Mouse (Mus musculus) heart, embryonic 15.5 days (tissue): ENCODE results near the gene Ppm1n. TPM values are rescaled to one million over a fixed set of nuclear protein-coding genes. Genes with fewer than 3 reads are reported as not detected.

ENCODE experiments used
- ATAC-seq: fragments of 200-750 bp; cut with Nextera tagmentation; replicated peaks from 2 replicates; pipeline ENCODE4 v1.8.0; 2017; ENCODE audit warnings: low read depth, moderate TSS enrichment; ENCODE audit not compliant: insufficient number of reproducible peaks, insufficient read depth, low FRiP score
- H3K27ac ChIP-seq: fragments of 300-500 bp; sonication (generic); 2 replicates; pipeline ENCODE4 v1.5.1; 2015; ENCODE audit warnings: mild to moderate bottlenecking, inconsistent platforms
- H3K27me3 ChIP-seq: fragments of 300-500 bp; sonication (generic); 2 replicates; pipeline ENCODE4 v1.6.1; 2015; ENCODE audit warnings: inconsistent platforms
- H3K36me3 ChIP-seq: fragments of 300-500 bp; sonication (generic); 2 replicates; pipeline ENCODE4 v1.6.1; 2015; ENCODE audit warnings: mild to moderate bottlenecking, inconsistent platforms
- H3K4me1 ChIP-seq: fragments of 300-500 bp; sonication (generic); replicated peaks from 2 replicates; pipeline ENCODE4 v1.6.1; 2015; ENCODE audit warnings: inconsistent platforms
- H3K4me2 ChIP-seq: fragments of 300-500 bp; sonication (generic); 2 replicates; pipeline ENCODE4 v1.6.1; 2015; ENCODE audit warnings: inconsistent platforms, mild to moderate bottlenecking, moderate library complexity
- H3K4me3 ChIP-seq: fragments of 300-500 bp; sonication (generic); 2 replicates; pipeline ENCODE4 v1.5.1; 2015; ENCODE audit warnings: mild to moderate bottlenecking, inconsistent platforms
- H3K9ac ChIP-seq: fragments of 300-500 bp; sonication (generic); 2 replicates; pipeline ENCODE4 v1.6.1; 2015; ENCODE audit warnings: mild to moderate bottlenecking, inconsistent platforms
- H3K9me3 ChIP-seq: fragments of 300-500 bp; sonication (generic); replicated peaks from 2 replicates; pipeline ENCODE4 v1.6.1; 2016; ENCODE audit warnings: inconsistent platforms
- WGBS: fragments of 180-500 bp; shearing (Covaris S2); methylation state at CpG from one replicate; pipeline ENCODE4 v1.1.7; 2015; ENCODE audit warnings: mixed read lengths; 5-methylcytosine and 5-hydroxymethylcytosine counted together
- polyA plus RNA-seq: library from polyadenylated mRNA; unstranded; fragments of >200 nt; fragmentation: Nextera tagmentation; extraction: Ambion mirVana; gene quantifications from 2 replicates; pipeline ENCODE4 v1.2.1, GENCODE M21; 2015

The Ppm1n gene
- polyA plus RNA-seq, 1 experiment from 2014 or later = 0.16 TPM

GRCm38 (mm10) chr7:19306819-19307738, 27.2 kb upstream of the Ppm1n start:
- Histone ChIP-seq H3K4me2 (peak overlapping the region; percentile 99), H3K36me3 (no peaks in the 10 kb centered on the region), H3K4me1 (peaks cover 41% of the 10 kb centered on the region), H3K27me3 (peaks cover 50% of the 10 kb centered on the region), H3K9ac (no peak overlapping the region), H3K9me3 (no peaks in the 10 kb centered on the region), H3K27ac (no peak overlapping the region), H3K4me3 (no peak overlapping the region; the same call in 1 of the 2 replicates)
- no peak for ATAC-seq
- WGBS = 71% methylated on average over 25 of the region's 25 CpGs

- Histone ChIP-seq H3K9ac (no peak overlapping the region), H3K27ac (no peak overlapping the region), H3K9me3 (no peaks in the 10 kb centered on the region), H3K4me1 (peaks cover 49% of the 10 kb centered on the region), H3K4me2 (no peak overlapping the region), H3K4me3 (no peak overlapping the region), H3K36me3 (no peaks in the 10 kb centered on the region), H3K27me3 (peaks cover 56% of the 10 kb centered on the region)
- WGBS = 50% methylated on average over 16 of the region's 16 CpGs
- no peak for ATAC-seq
Observed at GRCm38 (mm10) chr7:19305796-19306765, 26.2 kb upstream of the Ppm1n start.

DNA sequence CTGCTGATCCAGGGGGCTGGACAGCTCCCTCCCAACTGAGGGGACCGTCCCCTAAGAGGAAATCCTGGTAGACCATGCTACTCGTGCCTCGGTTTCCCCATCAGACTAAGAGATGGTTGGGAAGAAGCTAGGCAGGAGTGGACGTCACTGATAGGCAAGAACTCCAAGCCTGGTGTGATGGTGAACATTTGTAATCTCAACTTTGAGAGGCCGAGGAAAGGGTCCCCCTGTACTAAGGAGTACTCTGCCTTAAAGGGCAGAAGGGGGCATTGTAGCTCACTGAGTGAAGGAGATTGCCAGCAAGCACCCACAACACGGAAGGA, 25.5 kb upstream of the Ppm1n start:
- no peaks in the 10 kb centered on the region for H3K36me3 ChIP-seq
- H3K9me3 ChIP-seq = no peaks in the 10 kb centered on the region
- 13% methylated on average over 6 of the region's 6 CpGs for WGBS
- H3K27ac ChIP-seq = no peak overlapping the region
- ATAC-seq = no peak
- no peak overlapping the region for H3K9ac ChIP-seq
- peaks cover 56% of the 10 kb centered on the region for H3K27me3 ChIP-seq
- peak overlapping the region; percentile 45 for H3K4me3 ChIP-seq
- H3K4me2 ChIP-seq = peak overlapping the region; percentile 64
- H3K4me1 ChIP-seq = peaks cover 47% of the 10 kb centered on the region

DNA sequence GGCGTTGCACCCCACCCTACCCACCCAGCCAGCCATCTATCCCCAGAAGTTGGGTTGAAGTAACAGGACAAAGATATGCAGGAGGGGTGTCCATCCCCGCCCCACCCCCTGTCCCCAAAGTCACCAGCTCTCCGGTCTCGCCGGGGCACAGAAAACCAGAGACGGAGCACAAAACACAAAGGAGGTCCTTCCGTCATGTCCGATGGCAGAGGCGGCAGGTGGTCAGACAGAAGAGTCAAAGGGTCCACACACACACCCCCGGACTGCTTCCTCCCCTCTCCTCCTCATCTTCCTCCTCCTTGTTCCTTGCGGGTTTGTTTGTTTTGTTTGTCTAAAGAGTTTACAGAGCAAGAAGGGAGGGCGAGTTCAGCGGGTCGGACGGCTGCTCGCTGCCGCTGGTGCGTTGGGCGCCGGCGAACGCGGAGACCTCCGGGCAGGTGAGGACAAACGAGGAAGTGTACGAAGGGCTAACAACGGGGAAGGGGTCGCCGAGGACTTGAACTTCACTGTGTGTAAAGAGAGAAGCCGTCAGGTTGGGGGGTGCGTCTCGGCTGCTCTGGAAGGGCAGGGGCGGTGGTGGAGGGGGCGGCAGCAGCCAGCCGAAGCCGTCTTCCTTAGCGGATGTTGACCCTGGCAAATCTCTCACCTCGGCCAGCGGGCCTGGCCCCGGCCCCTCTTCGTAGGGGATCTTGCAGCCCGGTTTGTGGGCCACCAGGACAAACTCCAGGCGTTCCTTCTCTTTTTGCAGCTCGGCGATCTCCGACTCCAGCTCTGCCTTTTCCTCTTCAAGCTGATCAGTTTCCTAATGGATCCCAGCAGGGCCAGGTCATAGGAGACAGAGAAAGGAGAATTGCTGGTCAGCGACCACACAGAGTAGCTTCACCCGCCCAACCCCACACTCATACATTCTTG, 24.9 kb upstream of the Ppm1n start:
- H3K9me3 ChIP-seq = no peaks in the 10 kb centered on the region
- no peaks in the 10 kb centered on the region for H3K36me3 ChIP-seq
- H3K27ac ChIP-seq = no peak overlapping the region
- peaks cover 47% of the 10 kb centered on the region for H3K4me1 ChIP-seq
- peaks cover 56% of the 10 kb centered on the region for H3K27me3 ChIP-seq
- no peak for ATAC-seq
- peak overlapping the region; percentile 30 for H3K9ac ChIP-seq
- H3K4me2 ChIP-seq = peak overlapping the region; percentile 64
- peak overlapping the region; percentile 45 for H3K4me3 ChIP-seq
- 2% methylated on average over 48 of the region's 48 CpGs for WGBS

DNA sequence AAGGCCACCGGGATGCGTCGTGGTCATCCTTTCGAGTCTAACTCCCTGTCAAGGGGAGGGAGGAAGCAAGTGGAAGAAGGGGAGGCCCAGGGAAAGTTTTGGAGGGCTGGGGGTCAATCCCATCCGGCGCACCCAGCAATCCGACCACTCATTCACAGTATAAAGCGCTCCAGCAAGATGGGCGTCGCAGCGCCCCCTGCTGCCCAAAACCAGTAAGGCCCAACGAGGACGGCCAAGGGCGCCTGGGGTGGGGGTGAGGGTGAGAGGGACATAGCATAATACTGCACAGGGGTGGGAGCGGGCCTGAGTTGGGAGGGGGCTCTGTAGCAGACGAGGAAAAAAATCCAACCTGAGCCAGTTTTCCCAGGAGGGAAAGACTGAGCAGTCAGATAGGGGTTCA, 23.9 kb upstream of the Ppm1n start:
- H3K36me3 ChIP-seq = no peaks in the 10 kb centered on the region
- no peaks in the 10 kb centered on the region for H3K9me3 ChIP-seq
- H3K4me3 ChIP-seq = peak overlapping the region; percentile 45
- ATAC-seq = no peak
- H3K27me3 ChIP-seq = peaks cover 56% of the 10 kb centered on the region
- WGBS = 1% methylated on average over 16 of the region's 16 CpGs
- H3K27ac ChIP-seq = no peak overlapping the region
- H3K4me1 ChIP-seq = peaks cover 39% of the 10 kb centered on the region
- peak overlapping the region; percentile 64 for H3K4me2 ChIP-seq
- H3K9ac ChIP-seq = peak overlapping the region; percentile 35; the same call in 1 of the 2 replicates

GRCm38 (mm10) chr7:19303046-19303305, 23.1 kb upstream of the Ppm1n start:
- ATAC-seq = no peak
- H3K36me3 ChIP-seq = no peaks in the 10 kb centered on the region
- H3K4me2 ChIP-seq = no peak overlapping the region
- H3K9ac ChIP-seq = no peak overlapping the region
- H3K4me3 ChIP-seq = no peak overlapping the region
- H3K4me1 ChIP-seq = peaks cover 36% of the 10 kb centered on the region
- no peak overlapping the region for H3K27ac ChIP-seq
- 77% methylated on average over 12 of the region's 12 CpGs for WGBS
- no peaks in the 10 kb centered on the region for H3K9me3 ChIP-seq
- peaks cover 56% of the 10 kb centered on the region for H3K27me3 ChIP-seq

DNA sequence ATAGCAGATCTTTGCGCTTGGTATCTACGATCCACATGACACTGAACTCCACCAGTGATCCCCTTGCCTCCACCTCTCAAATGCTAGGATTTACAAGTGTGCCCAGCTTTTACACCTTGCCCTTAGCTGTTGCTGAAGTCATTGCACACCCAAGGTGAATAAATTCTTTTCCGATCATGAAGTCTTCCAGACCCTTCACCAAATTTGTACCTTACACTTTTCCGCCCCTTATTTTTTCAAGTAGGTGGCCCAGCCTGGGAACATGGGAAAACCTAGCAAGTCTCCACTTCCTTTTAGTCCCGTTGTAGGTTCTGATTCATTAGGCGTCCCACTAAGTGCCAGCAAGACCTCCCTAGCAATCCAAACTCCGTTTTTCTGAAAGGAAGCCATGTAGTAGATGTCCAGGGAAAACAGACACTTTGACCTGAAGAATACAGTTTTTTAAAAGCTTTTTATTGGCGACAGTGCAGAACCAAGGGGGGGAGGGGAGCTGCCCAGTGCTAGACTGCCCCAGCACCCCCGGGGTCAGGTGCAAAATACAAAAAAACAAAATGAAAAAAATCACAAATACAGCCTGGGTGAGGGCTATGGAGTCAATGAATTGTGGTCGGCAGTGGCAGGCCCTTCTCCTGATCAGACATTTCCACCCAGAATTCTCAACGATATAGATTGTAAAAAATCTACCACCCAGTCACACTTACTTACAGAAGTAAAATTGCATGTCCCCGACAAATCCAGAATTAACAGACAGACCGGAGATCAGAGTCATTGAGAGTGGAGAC, 22.6 kb upstream of the Ppm1n start:
- Histone ChIP-seq H3K36me3 (no peaks in the 10 kb centered on the region), H3K27ac (no peak overlapping the region), H3K9me3 (no peaks in the 10 kb centered on the region), H3K4me1 (peaks cover 31% of the 10 kb centered on the region), H3K9ac (peak overlapping the region; percentile 1; the same call in 1 of the 2 replicates), H3K27me3 (peaks cover 56% of the 10 kb centered on the region), H3K4me2 (peak overlapping the region; percentile 53), H3K4me3 (0 out of 2 replicates have a peak overlapping the region, but pooled peaks have one; percentile 55)
- no peak for ATAC-seq
- WGBS = 50% methylated on average over 13 of the region's 13 CpGs

DNA sequence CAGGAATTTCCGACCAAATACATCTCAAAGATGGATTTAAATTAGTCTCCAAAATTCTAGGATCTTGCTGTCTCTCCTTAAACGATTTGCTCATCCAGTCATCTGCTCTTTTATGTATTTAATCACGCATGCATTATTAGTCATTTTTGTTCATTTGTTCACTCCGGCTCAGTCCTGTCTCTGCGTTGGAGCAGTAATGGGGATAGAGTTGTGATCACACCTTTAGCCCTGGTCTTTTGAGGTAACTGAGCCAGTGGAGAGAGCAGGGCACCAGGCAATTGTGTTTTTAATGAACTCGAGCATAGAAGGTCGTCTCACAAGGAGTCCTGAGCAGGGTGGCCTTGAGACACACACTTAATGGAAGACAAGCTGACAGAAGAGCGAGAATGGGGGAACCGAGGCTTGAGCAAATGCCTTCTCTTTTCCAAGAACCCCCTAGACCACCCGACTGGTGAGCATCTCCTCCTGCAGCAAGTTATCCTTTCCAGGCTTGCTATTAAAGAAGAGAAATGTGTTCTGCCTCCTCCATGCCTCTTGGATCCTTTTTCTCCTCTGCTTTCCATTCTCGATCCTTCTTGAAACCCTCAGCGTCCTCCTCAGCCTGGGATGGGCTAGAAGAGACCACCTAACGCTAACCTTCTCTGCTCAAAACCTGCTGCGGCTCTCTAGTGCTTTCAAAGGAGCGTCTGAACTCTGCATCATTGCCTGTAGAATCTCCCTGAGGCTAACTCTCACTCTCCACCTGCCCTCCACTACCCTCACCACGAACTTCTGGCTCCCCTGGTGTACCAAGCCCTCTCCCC, 21.8 kb upstream of the Ppm1n start:
- no peak for ATAC-seq
- H3K27ac ChIP-seq = no peak overlapping the region
- 12% methylated on average over 16 of the region's 16 CpGs for WGBS
- H3K4me1 ChIP-seq = peaks cover 31% of the 10 kb centered on the region
- H3K9ac ChIP-seq = peak overlapping the region; percentile 1
- H3K4me2 ChIP-seq = peak overlapping the region; percentile 53
- peaks cover 51% of the 10 kb centered on the region for H3K27me3 ChIP-seq
- no peaks in the 10 kb centered on the region for H3K9me3 ChIP-seq
- H3K36me3 ChIP-seq = no peaks in the 10 kb centered on the region
- H3K4me3 ChIP-seq = peak overlapping the region; percentile 55

DNA sequence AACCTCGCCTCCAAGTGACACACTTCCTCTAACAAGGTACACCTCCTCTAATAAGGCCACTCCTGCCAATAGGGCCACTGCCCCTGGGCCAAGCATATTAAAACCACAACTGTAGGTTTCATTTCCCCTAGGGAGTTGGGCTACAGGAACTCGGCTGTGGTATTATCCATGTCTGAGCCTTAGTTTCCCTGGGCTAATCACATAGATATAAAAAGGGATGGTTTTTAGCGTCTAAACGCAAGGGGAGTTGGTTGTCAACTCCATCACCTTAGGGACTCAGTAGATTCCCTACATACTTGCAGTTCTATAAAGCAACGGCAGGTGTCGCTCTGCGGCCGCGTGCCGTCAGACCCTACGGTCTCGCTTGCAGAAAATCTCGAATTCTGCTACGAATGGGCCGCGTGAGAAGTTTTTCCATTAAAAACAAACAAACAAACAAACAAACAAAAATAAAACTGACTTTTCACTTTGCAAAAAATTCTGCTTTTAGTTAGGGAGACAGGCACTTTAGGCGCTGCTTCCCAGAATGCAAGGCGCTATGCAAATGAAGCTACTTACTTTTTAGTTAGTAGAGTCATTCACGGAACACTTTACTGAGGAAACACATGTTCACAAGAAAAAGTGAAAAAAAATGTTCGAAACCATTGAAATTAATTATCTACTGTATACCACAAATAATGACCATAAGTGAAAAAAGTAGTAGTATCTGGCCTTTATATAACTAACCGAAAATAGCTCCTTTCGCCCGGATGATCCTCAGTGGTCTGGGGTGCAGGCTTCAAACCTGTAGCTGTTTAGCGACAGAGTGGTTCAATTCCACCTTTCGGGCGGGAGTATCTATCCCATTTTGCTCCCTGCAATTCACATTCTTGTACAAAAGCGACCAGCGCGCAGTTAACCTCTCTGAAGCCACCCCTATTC, 20.9 kb upstream of the Ppm1n start:
- peaks cover 42% of the 10 kb centered on the region for H3K27me3 ChIP-seq
- H3K36me3 ChIP-seq = no peaks in the 10 kb centered on the region
- WGBS = under 1% methylated on average over 29 of the region's 29 CpGs
- H3K27ac ChIP-seq = peak overlapping the region; percentile 31; the same call in 1 of the 2 replicates
- peak overlapping the region; percentile 55 for H3K4me3 ChIP-seq
- peak; percentile 68 for ATAC-seq
- H3K4me1 ChIP-seq = peaks cover 31% of the 10 kb centered on the region
- H3K4me2 ChIP-seq = peak overlapping the region; percentile 53
- H3K9ac ChIP-seq = 0 out of 2 replicates have a peak overlapping the region, but pooled peaks have one; percentile 25
- H3K9me3 ChIP-seq = no peaks in the 10 kb centered on the region
